Mouse (Mus musculus) midbrain, embryonic 14.5 days (tissue): Measurements from ENCODE around the gene Saysd1. TPM values are rescaled to one million over a fixed set of nuclear protein-coding genes. Genes with fewer than 3 reads are reported as not detected.
"Not testable (repeated sequence)": the region's sequence is repeated elsewhere in the genome, so short reads cannot be mapped to it uniquely, and the experiment has no call there.

Experiments
- ATAC-seq: fragments of 200-750 bp; cut with Nextera tagmentation; 2 replicates; pipeline ENCODE4 v1.8.0; 2017; ENCODE audit warnings: moderate number of reproducible peaks, moderate library complexity; ENCODE audit not compliant: low FRiP score, low TSS enrichment
- DNase-seq: peaks from one replicate; pipeline ENCODE4 v3.0.0-alpha.2; 2015
- H3K27ac ChIP-seq: fragments of 300-500 bp; sonication (generic); replicated peaks from 2 replicates; pipeline ENCODE4 v1.5.1; 2014; ENCODE audit warnings: mild to moderate bottlenecking, low read depth, low read length, moderate library complexity
- H3K27me3 ChIP-seq: fragments of 300-500 bp; sonication (generic); 2 replicates; pipeline ENCODE4 v1.6.1; 2014; ENCODE audit warnings: low read length, control low read depth, mixed read lengths; ENCODE audit not compliant: control insufficient read depth, insufficient read depth
- H3K36me3 ChIP-seq: fragments of 300-500 bp; sonication (generic); 2 replicates; pipeline ENCODE4 v1.6.1; 2014; ENCODE audit warnings: low read length, control low read depth; ENCODE audit not compliant: control insufficient read depth, insufficient read depth
- H3K4me1 ChIP-seq: fragments of 300-500 bp; sonication (generic); 2 replicates; pipeline ENCODE4 v1.6.1; 2014; ENCODE audit warnings: mild to moderate bottlenecking, antibody characterized with exemption, low read length, control low read depth; ENCODE audit not compliant: control insufficient read depth, insufficient read depth
- H3K4me2 ChIP-seq: fragments of 300-500 bp; sonication (generic); 2 replicates; pipeline ENCODE4 v1.6.1; 2014; ENCODE audit warnings: mild to moderate bottlenecking, low read length, moderate library complexity
- H3K4me3 ChIP-seq: fragments of 300-500 bp; sonication (generic); replicated peaks from 2 replicates; pipeline ENCODE4 v1.5.1; 2014; ENCODE audit warnings: low read depth, low read length
- H3K9ac ChIP-seq: fragments of 300-500 bp; sonication (generic); replicated peaks from 2 replicates; pipeline ENCODE4 v1.6.1; 2014; ENCODE audit warnings: mild to moderate bottlenecking, low read length, moderate library complexity
- H3K9me3 ChIP-seq: fragments of 300-500 bp; sonication (generic); 2 replicates; pipeline ENCODE4 v1.6.1; 2016; ENCODE audit warnings: low read length, control low read depth, mixed read lengths; ENCODE audit not compliant: control insufficient read depth
- whole genome bisulfite sequencing: fragments of 180-500 bp; shearing (Covaris S2); extraction: QIAGEN DNeasy Blood & Tissue Kit; methylation state at CpG from one replicate; pipeline ENCODE4 v1.1.7; 2014; 5-methylcytosine and 5-hydroxymethylcytosine counted together
- polyA plus RNA-seq: library from polyadenylated mRNA; unstranded; fragments of >200 nt; fragmentation: Nextera tagmentation; extraction: Ambion mirVana; gene quantifications from 2 replicates; pipeline ENCODE4 v1.2.1, GENCODE M21; 2014

The Saysd1 gene
- polyA plus RNA-seq, 1 experiment from 2014 or later: 13.7 TPM

- H3K27ac ChIP-seq, H3K4me1 ChIP-seq, H3K4me3 ChIP-seq, H3K36me3 ChIP-seq, H3K9ac ChIP-seq, ATAC-seq, H3K9me3 ChIP-seq, H3K27me3 ChIP-seq, DNase-seq, H3K4me2 ChIP-seq: not testable (repeated sequence)
- 94% methylated on average over 7 of the region's 7 CpGs for WGBS
Observed at GRCm38 (mm10) chr14:20027475-20027874, 110.9 kb downstream of the Saysd1 start.

Other genes starting within 250 kb of the Saysd1 start
- 422 and 423 TPM in 2 replicates for gene Gng2, start 160.9 kb downstream of the Saysd1 start, polyA plus RNA-seq
- gene Kcnk5, start 43.3 kb upstream of the Saysd1 start, polyA plus RNA-seq: 0.43 and 0.88 TPM in 2 replicates
- gene Kcnk16, start 130.7 kb upstream of the Saysd1 start, polyA plus RNA-seq: not detected in 2 replicates
- gene Nudt13, start 156.2 kb upstream of the Saysd1 start, polyA plus RNA-seq: 10.2 and 10.7 TPM in 2 replicates
- 43.7 and 55.1 TPM in 2 replicates for gene Ecd, start 209.6 kb upstream of the Saysd1 start, polyA plus RNA-seq
- gene Fam149b, start 209.6 kb upstream of the Saysd1 start, polyA plus RNA-seq: 37.1 and 46.6 TPM in 2 replicates